Mouse (Mus musculus): ENCODE measurements around the gene Ksr1.
"Not testable (repeated sequence)": the region's sequence is repeated elsewhere in the genome, so short reads cannot be mapped to it uniquely, and the experiment has no call there.

DNA sequence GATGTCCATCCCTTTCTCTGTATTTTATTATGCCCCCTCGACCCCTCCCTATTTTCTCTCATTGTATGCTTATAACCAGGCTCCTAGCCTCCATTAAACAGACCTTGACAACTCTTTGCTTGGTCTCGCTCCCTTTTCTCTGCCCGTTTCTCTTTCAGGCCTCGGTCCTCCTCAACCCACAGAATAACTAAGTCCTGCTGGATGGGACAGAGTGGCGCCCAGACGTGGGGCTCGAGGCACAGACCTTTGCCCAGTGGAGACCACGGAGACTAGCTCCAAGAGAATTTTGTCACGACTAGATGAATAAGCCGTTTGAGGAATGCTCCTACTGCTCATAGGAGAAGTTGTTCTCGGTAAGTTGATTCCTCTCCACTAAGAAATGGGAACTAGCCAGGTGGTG, 157.0 kb downstream of the Ksr1 start:
- not testable (repeated sequence) for TF ChIP-seq CTCF (IDR thresholded peaks at IDR 0.05; ENCODE audit: control insufficient read depth, insufficient read depth, low read length); POLR2A (IDR thresholded peaks at IDR 0.05; ENCODE audit: borderline replicate concordance, control insufficient read depth, low read depth, low read length)

Data from bone marrow, adult 2 months (tissue).